Mouse (Mus musculus): ENCODE data around the gene Zfp28.
"Not testable (repeated sequence)": the region's sequence is repeated elsewhere in the genome, so short reads cannot be mapped to it uniquely, and the experiment has no call there.

Gene Zfp28

GRCm38 (mm10) chr7:6383044-6383455 lies at the start of gene Zfp28:
Gene Zfp28, plus strand, starts transcription at chr7:6383295.
- DNase-seq, result peak; percentile 99

- DNase-seq, result no peak
Measured at GRCm38 (mm10) chr7:6339865-6340264, 43.2 kb upstream of the Zfp28 start.

- DNase-seq, result peak; percentile 93
Measured at GRCm38 (mm10) chr7:6343501-6344071, 39.5 kb upstream of the Zfp28 start, which contains the start of gene Gm3854. Gene Gm3854, plus strand, starts transcription at chr7:6343759.

GRCm38 (mm10) chr7:6344124-6344523 lies 39.0 kb upstream of the Zfp28 start:
- no peak for DNase-seq

GRCm38 (mm10) chr7:6358121-6358520 lies 25.0 kb upstream of the Zfp28 start:
- DNase-seq, result no peak

GRCm38 (mm10) chr7:6358937-6359590 lies 24.0 kb upstream of the Zfp28 start:
- DNase-seq, result peak; percentile 72

GRCm38 (mm10) chr7:6360477-6361060 lies 22.5 kb upstream of the Zfp28 start:
- no peak for DNase-seq

- no peak for DNase-seq
Measured at GRCm38 (mm10) chr7:6361756-6362155, 21.3 kb upstream of the Zfp28 start.

- DNase-seq, result peak; percentile 99
Measured at GRCm38 (mm10) chr7:6362268-6363046, 20.6 kb upstream of the Zfp28 start.

GRCm38 (mm10) chr7:6363047-6363488 lies 20.0 kb upstream of the Zfp28 start, which contains the start of gene Zfp78:
Gene Zfp78, plus strand, starts transcription at chr7:6363280.
- DNase-seq, result peak; percentile 96

- no peak for DNase-seq
Measured at GRCm38 (mm10) chr7:6364761-6365160, 18.3 kb upstream of the Zfp28 start.

GRCm38 (mm10) chr7:6367185-6367584 lies 15.9 kb upstream of the Zfp28 start:
- DNase-seq, result no peak

- not testable (repeated sequence) for DNase-seq
Measured at GRCm38 (mm10) chr7:6368146-6368545, 14.9 kb upstream of the Zfp28 start.

GRCm38 (mm10) chr7:6369460-6369859 lies 13.6 kb upstream of the Zfp28 start:
- DNase-seq, result no peak

GRCm38 (mm10) chr7:6372993-6373392 lies 10.1 kb upstream of the Zfp28 start:
- DNase-seq, result no peak

- no peak for DNase-seq
Measured at GRCm38 (mm10) chr7:6378441-6378840, 4.7 kb upstream of the Zfp28 start.

GRCm38 (mm10) chr7:6381431-6381830 lies 1.7 kb upstream of the Zfp28 start:
- peak; percentile 8 for DNase-seq

- no peak for DNase-seq
Measured at GRCm38 (mm10) chr7:6384011-6384410, 916 bp downstream of the Zfp28 start.

- no peak for DNase-seq
Measured at GRCm38 (mm10) chr7:6386995-6387394, 3.9 kb downstream of the Zfp28 start.

- no peak for DNase-seq
Measured at GRCm38 (mm10) chr7:6388971-6389370, 5.9 kb downstream of the Zfp28 start.

- DNase-seq, result no peak
Measured at GRCm38 (mm10) chr7:6389449-6389848, 6.4 kb downstream of the Zfp28 start.

- DNase-seq, result peak; percentile 80
Measured at GRCm38 (mm10) chr7:6397996-6398975, 15.2 kb downstream of the Zfp28 start, which contains the start of gene Smim17. Gene Smim17, plus strand, starts transcription at chr7:6398715.
